Mouse (Mus musculus): ENCODE data around the gene Nppc. TPM values are rescaled to one million over a fixed set of nuclear protein-coding genes. Genes with fewer than 3 reads are reported as not detected.

Gene Nppc
- polyA plus RNA-seq, 1 experiment, result not detected

- Histone ChIP-seq H3K9ac (ENCODE audit: low read depth, poor library complexity, severe bottlenecking) (no peak overlapping the region), H3K36me3 (ENCODE audit: control insufficient read depth, insufficient read depth, low read length, poor library complexity, severe bottlenecking) (no peaks in the 10 kb centered on the region), H3K9me3 (replicated peaks; ENCODE audit: control insufficient read depth, insufficient read depth, low read length, poor library complexity, severe bottlenecking) (no peaks in the 10 kb centered on the region), H3K27me3 (ENCODE audit: control insufficient read depth, insufficient read depth, low read length, poor library complexity, severe bottlenecking) (no peaks in the 10 kb centered on the region), H3K27ac (ENCODE audit: insufficient read depth, low read length) (no peak overlapping the region), H3K4me3 (ENCODE audit: low read depth, low read length) (no peak overlapping the region), H3K4me1 (ENCODE audit: control insufficient read depth, insufficient read depth, low read length) (no peaks in the 10 kb centered on the region)
- TF ChIP-seq POLR2A (IDR thresholded peaks at IDR 0.05; ENCODE audit: insufficient read depth, low read length), result no peak
- TF ChIP-seq EP300 (IDR thresholded peaks at IDR 0.05; ENCODE audit: insufficient read depth, low read depth, low read length), result peak; percentile 75
Observed at GRCm38 (mm10) chr1:86647517-86647916, 22.9 kb downstream of the Nppc start.

- no peaks in the 10 kb centered on the region for H3K9me3 ChIP-seq (replicated peaks; ENCODE audit: control insufficient read depth, insufficient read depth, low read length, poor library complexity, severe bottlenecking)
- H3K4me1 ChIP-seq (ENCODE audit: control insufficient read depth, insufficient read depth, low read length), result no peaks in the 10 kb centered on the region
- H3K36me3 ChIP-seq (ENCODE audit: control insufficient read depth, insufficient read depth, low read length, poor library complexity, severe bottlenecking), result no peaks in the 10 kb centered on the region
- H3K9ac ChIP-seq (ENCODE audit: low read depth, poor library complexity, severe bottlenecking), result no peak overlapping the region
- no peak overlapping the region for H3K27ac ChIP-seq (ENCODE audit: insufficient read depth, low read length)
- H3K27me3 ChIP-seq (ENCODE audit: control insufficient read depth, insufficient read depth, low read length, poor library complexity, severe bottlenecking), result no peaks in the 10 kb centered on the region
- no peak overlapping the region for H3K4me3 ChIP-seq (ENCODE audit: low read depth, low read length)
- TF ChIP-seq EP300 (IDR thresholded peaks at IDR 0.05; ENCODE audit: insufficient read depth, low read depth, low read length) (no peak), CTCF (IDR thresholded peaks at IDR 0.05; ENCODE audit: low read depth, low read length) (no peak), POLR2A (IDR thresholded peaks at IDR 0.05; ENCODE audit: insufficient read depth, low read length) (no peak)
Observed at GRCm38 (mm10) chr1:86643101-86643809, 27.1 kb downstream of the Nppc start.

- H3K9ac ChIP-seq (ENCODE audit: low read depth, poor library complexity, severe bottlenecking), result no peak overlapping the region
- no peaks in the 10 kb centered on the region for H3K36me3 ChIP-seq (ENCODE audit: control insufficient read depth, insufficient read depth, low read length, poor library complexity, severe bottlenecking)
- no peaks in the 10 kb centered on the region for H3K27me3 ChIP-seq (ENCODE audit: control insufficient read depth, insufficient read depth, low read length, poor library complexity, severe bottlenecking)
- no peaks in the 10 kb centered on the region for H3K4me1 ChIP-seq (ENCODE audit: control insufficient read depth, insufficient read depth, low read length)
- TF ChIP-seq CTCF (IDR thresholded peaks at IDR 0.05; ENCODE audit: low read depth, low read length) (no peak), EP300 (IDR thresholded peaks at IDR 0.05; ENCODE audit: insufficient read depth, low read depth, low read length) (no peak), POLR2A (IDR thresholded peaks at IDR 0.05; ENCODE audit: insufficient read depth, low read length) (no peak)
- no peak overlapping the region for H3K4me3 ChIP-seq (ENCODE audit: low read depth, low read length)
- no peaks in the 10 kb centered on the region for H3K9me3 ChIP-seq (replicated peaks; ENCODE audit: control insufficient read depth, insufficient read depth, low read length, poor library complexity, severe bottlenecking)
- H3K27ac ChIP-seq (ENCODE audit: insufficient read depth, low read length), result no peak overlapping the region
Observed at GRCm38 (mm10) chr1:86634751-86635359, 35.5 kb downstream of the Nppc start.

- Histone ChIP-seq H3K27ac (ENCODE audit: insufficient read depth, low read length) (no peak overlapping the region), H3K9ac (ENCODE audit: low read depth, poor library complexity, severe bottlenecking) (no peak overlapping the region), H3K4me3 (ENCODE audit: low read depth, low read length) (no peak overlapping the region), H3K36me3 (ENCODE audit: control insufficient read depth, insufficient read depth, low read length, poor library complexity, severe bottlenecking) (no peaks in the 10 kb centered on the region), H3K27me3 (ENCODE audit: control insufficient read depth, insufficient read depth, low read length, poor library complexity, severe bottlenecking) (no peaks in the 10 kb centered on the region), H3K9me3 (replicated peaks; ENCODE audit: control insufficient read depth, insufficient read depth, low read length, poor library complexity, severe bottlenecking) (no peaks in the 10 kb centered on the region), H3K4me1 (ENCODE audit: control insufficient read depth, insufficient read depth, low read length) (no peaks in the 10 kb centered on the region)
- TF ChIP-seq POLR2A (IDR thresholded peaks at IDR 0.05; ENCODE audit: insufficient read depth, low read length) (no peak), EP300 (IDR thresholded peaks at IDR 0.05; ENCODE audit: insufficient read depth, low read depth, low read length) (no peak), CTCF (IDR thresholded peaks at IDR 0.05; ENCODE audit: low read depth, low read length) (no peak)
Observed at GRCm38 (mm10) chr1:86633840-86634750, 36.3 kb downstream of the Nppc start.

- H3K27me3 ChIP-seq (ENCODE audit: control insufficient read depth, insufficient read depth, low read length, poor library complexity, severe bottlenecking), result no peaks in the 10 kb centered on the region
- H3K27ac ChIP-seq (ENCODE audit: insufficient read depth, low read length), result no peak overlapping the region
- H3K9ac ChIP-seq (ENCODE audit: low read depth, poor library complexity, severe bottlenecking), result no peak overlapping the region
- H3K36me3 ChIP-seq (ENCODE audit: control insufficient read depth, insufficient read depth, low read length, poor library complexity, severe bottlenecking), result no peaks in the 10 kb centered on the region
- TF ChIP-seq EP300 (IDR thresholded peaks at IDR 0.05; ENCODE audit: insufficient read depth, low read depth, low read length) (no peak), CTCF (IDR thresholded peaks at IDR 0.05; ENCODE audit: low read depth, low read length) (no peak), POLR2A (IDR thresholded peaks at IDR 0.05; ENCODE audit: insufficient read depth, low read length) (no peak)
- no peak overlapping the region for H3K4me3 ChIP-seq (ENCODE audit: low read depth, low read length)
- H3K4me1 ChIP-seq (ENCODE audit: control insufficient read depth, insufficient read depth, low read length), result no peaks in the 10 kb centered on the region
- H3K9me3 ChIP-seq (replicated peaks; ENCODE audit: control insufficient read depth, insufficient read depth, low read length, poor library complexity, severe bottlenecking), result no peaks in the 10 kb centered on the region
Observed at GRCm38 (mm10) chr1:86633434-86633833, 36.9 kb downstream of the Nppc start.
